Mouse (Mus musculus): ENCODE measurements around the gene Tjp1. TPM values are rescaled to one million over a fixed set of nuclear protein-coding genes. Genes with fewer than 3 reads are reported as not detected.

Tjp1 gene
- polyA plus RNA-seq, 1 experiment from 2014 or later: 27.8 TPM

- Histone ChIP-seq H3K4me2 (ENCODE audit: low read depth) (no peak overlapping the region), H3K27ac (ENCODE audit: low read depth, low read length) (no peak overlapping the region), H3K4me1 (ENCODE audit: control insufficient read depth, insufficient read depth, low read length) (peaks cover 6% of the 10 kb centered on the region), H3K9me3 (ENCODE audit: control insufficient read depth, low read length) (no peaks in the 10 kb centered on the region), H3K36me3 (ENCODE audit: control insufficient read depth, insufficient read depth, low read length) (no peaks in the 10 kb centered on the region), H3K9ac (ENCODE audit: low read length) (no peak overlapping the region), H3K4me3 (ENCODE audit: low read depth, low read length) (no peak overlapping the region), H3K27me3 (ENCODE audit: control insufficient read depth, insufficient read depth, low read length) (no peaks in the 10 kb centered on the region)
- DNase-seq (ENCODE audit: low spot score): no peak
- 85% methylated on average over 2 of the region's 2 CpGs for WGBS
- no peak for ATAC-seq (ENCODE audit: insufficient read depth, low FRiP score, low TSS enrichment)
Measured at GRCm38 (mm10) chr7:65456031-65456430, 71.5 kb downstream of the Tjp1 start.

DNA sequence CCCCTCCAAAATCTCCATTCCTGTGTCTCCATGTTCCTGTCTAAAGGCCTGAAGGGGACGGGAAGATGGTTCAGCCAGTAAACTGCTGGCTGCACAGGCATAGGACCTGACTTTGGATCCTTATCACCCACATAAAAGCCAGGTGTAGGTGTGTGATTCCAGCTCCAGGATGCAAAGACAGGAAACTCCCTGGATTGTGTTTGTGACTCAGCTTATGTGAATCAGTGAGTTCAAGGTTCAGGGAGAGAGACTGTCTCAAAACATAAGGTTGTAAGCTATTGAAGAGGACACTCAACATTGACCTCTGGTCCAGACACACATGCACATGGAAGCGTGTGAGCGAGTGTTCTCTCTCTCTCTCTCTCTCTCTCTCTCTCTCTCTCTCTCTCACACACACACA lies 72.4 kb downstream of the Tjp1 start:
- no peak for ATAC-seq (ENCODE audit: insufficient read depth, low FRiP score, low TSS enrichment)
- Histone ChIP-seq H3K9me3 (ENCODE audit: control insufficient read depth, low read length) (no peaks in the 10 kb centered on the region), H3K4me1 (ENCODE audit: control insufficient read depth, insufficient read depth, low read length) (peaks cover 9% of the 10 kb centered on the region), H3K4me2 (ENCODE audit: low read depth) (no peak overlapping the region), H3K36me3 (ENCODE audit: control insufficient read depth, insufficient read depth, low read length) (no peaks in the 10 kb centered on the region), H3K27me3 (ENCODE audit: control insufficient read depth, insufficient read depth, low read length) (no peaks in the 10 kb centered on the region), H3K4me3 (ENCODE audit: low read depth, low read length) (no peak overlapping the region), H3K9ac (ENCODE audit: low read length) (no peak overlapping the region), H3K27ac (ENCODE audit: low read depth, low read length) (no peak overlapping the region)
- DNase-seq (ENCODE audit: low spot score): no peak
- WGBS: 93% methylated on average over 3 of the region's 3 CpGs

DNA sequence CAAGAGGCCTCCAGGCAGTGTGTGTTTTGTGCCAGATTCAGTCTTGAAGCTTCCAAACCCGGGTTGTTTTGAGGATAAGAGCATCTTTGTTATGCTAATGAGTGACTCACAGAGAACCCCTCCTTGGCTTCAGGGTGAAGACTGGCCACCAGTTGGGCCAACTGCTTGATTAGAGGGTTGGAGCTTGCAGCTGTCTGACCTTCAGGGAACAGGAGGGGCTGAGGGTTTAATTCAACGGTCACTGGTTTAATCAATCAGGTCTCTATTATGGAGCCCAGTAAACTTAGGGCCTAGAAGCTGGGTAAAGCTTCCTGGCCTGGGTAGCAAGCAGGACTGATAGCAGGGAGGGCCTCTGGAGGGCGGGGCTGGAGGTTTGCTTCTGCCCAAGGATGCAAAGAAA lies 73.3 kb downstream of the Tjp1 start:
- H3K4me2 ChIP-seq (ENCODE audit: low read depth): no peak overlapping the region
- H3K4me3 ChIP-seq (ENCODE audit: low read depth, low read length): no peak overlapping the region
- ATAC-seq (ENCODE audit: insufficient read depth, low FRiP score, low TSS enrichment) (peak; percentile 53; the same call in 1 of the 2 replicates), DNase-seq (ENCODE audit: low spot score) (peak; percentile 15)
- H3K9ac ChIP-seq (ENCODE audit: low read length): no peak overlapping the region
- no peaks in the 10 kb centered on the region for H3K27me3 ChIP-seq (ENCODE audit: control insufficient read depth, insufficient read depth, low read length)
- H3K9me3 ChIP-seq (ENCODE audit: control insufficient read depth, low read length): no peaks in the 10 kb centered on the region
- peaks cover 9% of the 10 kb centered on the region for H3K4me1 ChIP-seq (ENCODE audit: control insufficient read depth, insufficient read depth, low read length)
- no peak overlapping the region for H3K27ac ChIP-seq (ENCODE audit: low read depth, low read length)
- 13% methylated on average over 3 of the region's 3 CpGs for WGBS
- no peaks in the 10 kb centered on the region for H3K36me3 ChIP-seq (ENCODE audit: control insufficient read depth, insufficient read depth, low read length)

DNA sequence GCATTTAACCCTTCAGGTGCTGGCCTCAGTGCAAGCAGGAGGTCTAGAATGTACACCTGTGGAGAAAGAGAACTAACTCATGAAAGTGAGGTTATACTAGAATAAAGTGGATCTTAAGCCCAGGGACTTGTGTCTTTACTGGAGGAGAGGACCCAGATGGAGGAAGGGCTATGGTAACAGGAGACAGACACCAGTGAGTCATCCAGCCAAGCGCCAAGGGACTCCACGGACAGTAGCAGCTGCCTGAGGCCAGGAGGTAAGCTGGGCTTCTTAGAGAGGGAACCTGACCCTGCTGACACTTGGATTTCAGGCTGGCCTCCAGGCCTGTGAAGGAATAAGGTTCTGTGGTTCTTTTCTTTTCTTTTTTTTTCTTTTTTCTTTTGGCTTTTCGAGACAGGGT lies 75.3 kb downstream of the Tjp1 start:
- H3K4me1 ChIP-seq (ENCODE audit: control insufficient read depth, insufficient read depth, low read length): peaks cover 9% of the 10 kb centered on the region
- 82% methylated on average over 3 of the region's 3 CpGs for WGBS
- DNase-seq (ENCODE audit: low spot score) (no peak), ATAC-seq (ENCODE audit: insufficient read depth, low FRiP score, low TSS enrichment) (no peak)
- no peak overlapping the region for H3K9ac ChIP-seq (ENCODE audit: low read length)
- H3K27me3 ChIP-seq (ENCODE audit: control insufficient read depth, insufficient read depth, low read length): no peaks in the 10 kb centered on the region
- H3K9me3 ChIP-seq (ENCODE audit: control insufficient read depth, low read length): no peaks in the 10 kb centered on the region
- no peak overlapping the region for H3K4me3 ChIP-seq (ENCODE audit: low read depth, low read length)
- no peaks in the 10 kb centered on the region for H3K36me3 ChIP-seq (ENCODE audit: control insufficient read depth, insufficient read depth, low read length)
- H3K4me2 ChIP-seq (ENCODE audit: low read depth): no peak overlapping the region
- H3K27ac ChIP-seq (ENCODE audit: low read depth, low read length): no peak overlapping the region

DNA sequence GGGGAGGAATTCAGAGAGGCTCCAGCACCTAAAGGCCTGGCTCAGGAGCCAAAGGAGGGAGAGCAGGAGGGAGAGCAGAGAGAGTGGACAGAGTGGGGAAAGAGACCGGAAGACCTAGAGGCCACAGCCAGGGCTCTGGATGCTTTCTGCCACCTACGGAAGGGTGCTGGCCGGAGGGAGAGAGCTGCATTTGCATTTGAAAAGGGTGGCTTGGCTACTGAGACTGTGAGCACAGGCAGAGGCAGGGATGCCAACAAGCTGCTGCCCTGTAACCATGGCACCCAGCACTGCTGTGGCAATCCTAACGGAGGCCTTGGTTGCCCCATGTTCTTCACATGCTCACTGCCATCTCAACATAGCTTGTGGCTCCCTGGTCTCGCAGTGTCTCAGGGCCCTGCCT lies 77.4 kb downstream of the Tjp1 start:
- H3K9me3 ChIP-seq (ENCODE audit: control insufficient read depth, low read length): no peaks in the 10 kb centered on the region
- H3K4me1 ChIP-seq (ENCODE audit: control insufficient read depth, insufficient read depth, low read length): peaks cover 9% of the 10 kb centered on the region
- no peak overlapping the region for H3K4me3 ChIP-seq (ENCODE audit: low read depth, low read length)
- H3K9ac ChIP-seq (ENCODE audit: low read length): no peak overlapping the region
- no peak overlapping the region for H3K27ac ChIP-seq (ENCODE audit: low read depth, low read length)
- ATAC-seq (ENCODE audit: insufficient read depth, low FRiP score, low TSS enrichment) (peak; percentile 87), DNase-seq (ENCODE audit: low spot score) (peak; percentile 67)
- no peaks in the 10 kb centered on the region for H3K27me3 ChIP-seq (ENCODE audit: control insufficient read depth, insufficient read depth, low read length)
- H3K4me2 ChIP-seq (ENCODE audit: low read depth): no peak overlapping the region
- H3K36me3 ChIP-seq (ENCODE audit: control insufficient read depth, insufficient read depth, low read length): no peaks in the 10 kb centered on the region
- 28% methylated on average over 5 of the region's 5 CpGs for WGBS

GRCm38 (mm10) chr7:65441505-65441904 lies 86.1 kb downstream of the Tjp1 start:
- H3K4me1 ChIP-seq (ENCODE audit: control insufficient read depth, insufficient read depth, low read length): no peaks in the 10 kb centered on the region
- no peak overlapping the region for H3K27ac ChIP-seq (ENCODE audit: low read depth, low read length)
- WGBS: 95% methylated on average over 4 of the region's 4 CpGs
- H3K4me3 ChIP-seq (ENCODE audit: low read depth, low read length): no peak overlapping the region
- H3K27me3 ChIP-seq (ENCODE audit: control insufficient read depth, insufficient read depth, low read length): no peaks in the 10 kb centered on the region
- H3K9me3 ChIP-seq (ENCODE audit: control insufficient read depth, low read length): no peaks in the 10 kb centered on the region
- no peak overlapping the region for H3K9ac ChIP-seq (ENCODE audit: low read length)
- ATAC-seq (ENCODE audit: insufficient read depth, low FRiP score, low TSS enrichment) (no peak), DNase-seq (ENCODE audit: low spot score) (no peak)
- H3K4me2 ChIP-seq (ENCODE audit: low read depth): no peak overlapping the region
- H3K36me3 ChIP-seq (ENCODE audit: control insufficient read depth, insufficient read depth, low read length): no peaks in the 10 kb centered on the region

DNA sequence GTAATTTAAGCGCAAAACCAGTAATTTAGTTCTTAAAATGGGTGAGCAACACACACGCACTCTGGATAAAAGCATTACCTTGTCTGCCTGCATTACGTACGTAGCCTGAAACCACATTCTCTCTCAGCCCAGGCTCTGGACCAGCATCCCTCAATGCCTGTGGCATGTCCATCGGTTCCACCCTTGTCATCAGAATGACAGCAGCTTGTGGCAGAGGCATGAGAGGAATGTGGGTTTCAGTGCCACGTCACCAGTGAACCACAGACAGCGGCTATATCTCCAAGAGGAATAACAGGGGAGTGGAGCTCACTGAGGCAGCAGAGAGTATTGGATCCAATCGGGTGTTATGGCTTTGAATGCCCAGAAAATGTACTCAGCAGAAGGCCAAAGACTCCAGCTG lies 88.1 kb downstream of the Tjp1 start:
- no peak overlapping the region for H3K4me2 ChIP-seq (ENCODE audit: low read depth)
- ATAC-seq (ENCODE audit: insufficient read depth, low FRiP score, low TSS enrichment): no peak
- H3K27ac ChIP-seq (ENCODE audit: low read depth, low read length): no peak overlapping the region
- no peaks in the 10 kb centered on the region for H3K36me3 ChIP-seq (ENCODE audit: control insufficient read depth, insufficient read depth, low read length)
- no peaks in the 10 kb centered on the region for H3K27me3 ChIP-seq (ENCODE audit: control insufficient read depth, insufficient read depth, low read length)
- H3K9ac ChIP-seq (ENCODE audit: low read length): no peak overlapping the region
- H3K4me3 ChIP-seq (ENCODE audit: low read depth, low read length): no peak overlapping the region
- H3K9me3 ChIP-seq (ENCODE audit: control insufficient read depth, low read length): no peaks in the 10 kb centered on the region
- WGBS: 88% methylated on average over 8 of the region's 8 CpGs
- DNase-seq (ENCODE audit: low spot score): no peak
- H3K4me1 ChIP-seq (ENCODE audit: control insufficient read depth, insufficient read depth, low read length): no peaks in the 10 kb centered on the region

DNA sequence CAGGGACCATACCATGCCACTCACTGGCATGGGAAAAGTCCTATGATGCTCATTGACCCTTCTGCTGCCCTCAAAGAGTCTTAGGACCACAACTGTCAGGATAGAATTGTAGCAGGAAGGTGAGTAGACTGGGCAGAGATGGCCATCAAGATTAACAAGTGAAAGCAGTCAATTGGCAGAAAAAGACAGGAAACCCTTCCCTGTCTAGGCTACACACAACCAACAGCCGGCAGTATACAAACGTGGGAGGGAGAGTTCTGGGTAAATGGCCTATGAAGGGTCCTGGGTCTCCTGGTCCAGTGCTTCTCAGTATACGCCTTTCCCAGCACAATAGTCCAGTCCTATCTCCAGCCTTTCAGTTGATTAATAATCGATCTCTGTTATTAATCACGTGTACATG lies 89.4 kb downstream of the Tjp1 start:
- Histone ChIP-seq H3K4me1 (ENCODE audit: control insufficient read depth, insufficient read depth, low read length) (no peaks in the 10 kb centered on the region), H3K36me3 (ENCODE audit: control insufficient read depth, insufficient read depth, low read length) (no peaks in the 10 kb centered on the region), H3K4me2 (ENCODE audit: low read depth) (no peak overlapping the region), H3K4me3 (ENCODE audit: low read depth, low read length) (no peak overlapping the region), H3K27me3 (ENCODE audit: control insufficient read depth, insufficient read depth, low read length) (no peaks in the 10 kb centered on the region), H3K9ac (ENCODE audit: low read length) (no peak overlapping the region), H3K9me3 (ENCODE audit: control insufficient read depth, low read length) (no peaks in the 10 kb centered on the region), H3K27ac (ENCODE audit: low read depth, low read length) (no peak overlapping the region)
- 77% methylated on average over 5 of the region's 5 CpGs for WGBS
- DNase-seq (ENCODE audit: low spot score): no peak
- ATAC-seq (ENCODE audit: insufficient read depth, low FRiP score, low TSS enrichment): no peak

DNA sequence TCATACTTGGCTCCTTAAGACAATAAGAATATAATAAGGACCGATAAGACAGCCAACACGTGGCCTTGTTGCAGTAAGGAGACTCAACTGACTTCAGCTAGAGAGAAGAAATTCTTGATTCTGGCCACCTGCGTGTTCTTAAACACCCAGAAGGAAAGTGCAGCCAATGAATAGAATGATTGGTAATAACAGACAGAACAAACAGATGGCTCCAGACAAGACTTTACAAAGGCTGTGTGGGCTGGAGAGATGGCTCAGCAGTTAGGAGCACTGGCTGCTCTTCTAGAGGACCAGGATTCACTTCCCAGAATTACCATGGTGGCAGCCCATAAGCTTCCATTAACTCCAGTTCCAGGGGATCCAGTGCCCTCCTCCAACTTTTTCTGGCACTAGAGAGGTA lies 90.7 kb downstream of the Tjp1 start:
- 86% methylated on average over 3 of the region's 3 CpGs for WGBS
- no peaks in the 10 kb centered on the region for H3K27me3 ChIP-seq (ENCODE audit: control insufficient read depth, insufficient read depth, low read length)
- H3K36me3 ChIP-seq (ENCODE audit: control insufficient read depth, insufficient read depth, low read length): no peaks in the 10 kb centered on the region
- H3K4me3 ChIP-seq (ENCODE audit: low read depth, low read length): no peak overlapping the region
- no peak overlapping the region for H3K4me2 ChIP-seq (ENCODE audit: low read depth)
- no peak for ATAC-seq (ENCODE audit: insufficient read depth, low FRiP score, low TSS enrichment)
- H3K27ac ChIP-seq (ENCODE audit: low read depth, low read length): no peak overlapping the region
- H3K4me1 ChIP-seq (ENCODE audit: control insufficient read depth, insufficient read depth, low read length): no peaks in the 10 kb centered on the region
- H3K9ac ChIP-seq (ENCODE audit: low read length): no peak overlapping the region
- no peaks in the 10 kb centered on the region for H3K9me3 ChIP-seq (ENCODE audit: control insufficient read depth, low read length)
- no peak for DNase-seq (ENCODE audit: low spot score)

All from neural tube, embryonic 11.5 days (tissue).